Mouse (Mus musculus) frontal cortex, postnatal 10 days (tissue): ENCODE data around the gene Mcrip2.

Source experiments
- DNase-seq, 2 experiments: peaks; one replicate each; pipeline ENCODE4 v3.0.0; 2022; ENCODE audit warnings: low spot score in 2 of 2, mixed read lengths in 1 of 2

Gene Mcrip2

DNA sequence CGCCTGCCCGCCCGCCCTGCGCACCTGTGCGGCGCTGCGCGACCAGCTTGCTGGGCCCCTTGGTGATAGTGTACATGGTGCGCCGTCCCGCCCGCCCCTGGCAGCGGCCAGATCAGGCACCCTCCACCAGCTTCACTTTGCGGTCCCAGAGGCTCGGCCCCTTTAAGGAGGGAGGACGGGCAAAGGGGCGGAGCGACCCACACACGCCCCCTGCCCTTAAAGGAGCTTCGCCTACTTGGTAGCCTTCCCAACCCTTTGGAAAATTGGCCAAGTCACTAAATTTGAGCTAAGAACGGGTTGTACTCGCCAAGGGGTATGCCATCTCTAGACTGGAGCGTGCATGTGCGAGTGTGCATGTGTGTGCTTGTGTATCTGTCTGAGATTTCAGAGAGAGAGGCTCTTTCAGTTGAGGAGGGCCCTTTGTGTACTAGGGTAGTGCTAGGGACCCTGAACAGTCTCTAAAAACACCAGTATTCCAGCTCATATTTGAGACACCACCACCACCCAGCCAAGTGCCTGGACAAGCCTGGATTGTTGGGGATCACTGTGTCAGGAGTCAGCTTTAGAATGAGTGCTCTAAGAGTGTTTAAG is at the start of gene Mcrip2:
TSS of gene Mcrip2 (minus strand) at position 164 of the 591 bp plus-strand sequence.
- peak; percentile 69 to 78 for DNase-seq

DNA sequence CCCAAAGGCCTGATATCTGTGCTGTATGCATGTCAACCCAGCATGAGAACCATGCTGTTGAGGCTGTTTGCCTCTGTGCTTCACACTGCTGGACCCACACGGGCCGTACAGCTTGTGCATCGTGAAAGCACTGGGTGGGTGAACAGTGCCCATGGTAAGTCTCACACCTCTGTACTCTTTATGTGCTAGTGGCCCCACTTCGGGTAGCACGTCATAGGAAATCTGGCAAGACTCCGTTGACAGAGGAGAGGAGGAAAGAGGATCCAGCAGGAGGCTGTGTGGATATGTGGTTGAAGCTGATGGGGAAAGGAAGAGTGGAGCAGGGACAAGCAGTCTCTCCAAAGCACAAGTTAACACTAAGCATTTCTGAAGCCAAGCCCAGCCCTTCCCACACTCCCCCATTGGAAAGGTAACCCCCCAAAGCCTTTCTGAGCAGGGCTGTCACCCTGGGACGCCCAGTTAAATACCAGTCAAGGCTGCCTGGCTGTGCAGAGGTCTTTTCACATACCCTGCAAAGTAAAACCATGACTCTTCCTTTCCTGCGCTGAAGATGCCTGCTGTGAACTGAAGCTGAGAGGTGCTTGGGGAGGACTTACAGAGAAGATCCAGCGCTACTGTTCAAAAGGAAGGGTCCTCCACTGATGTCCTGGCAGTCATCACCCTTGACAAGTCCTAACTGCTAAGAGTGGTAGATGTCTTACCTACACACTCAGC is 49.6 kb upstream of the Mcrip2 start:
- DNase-seq = no peak

DNA sequence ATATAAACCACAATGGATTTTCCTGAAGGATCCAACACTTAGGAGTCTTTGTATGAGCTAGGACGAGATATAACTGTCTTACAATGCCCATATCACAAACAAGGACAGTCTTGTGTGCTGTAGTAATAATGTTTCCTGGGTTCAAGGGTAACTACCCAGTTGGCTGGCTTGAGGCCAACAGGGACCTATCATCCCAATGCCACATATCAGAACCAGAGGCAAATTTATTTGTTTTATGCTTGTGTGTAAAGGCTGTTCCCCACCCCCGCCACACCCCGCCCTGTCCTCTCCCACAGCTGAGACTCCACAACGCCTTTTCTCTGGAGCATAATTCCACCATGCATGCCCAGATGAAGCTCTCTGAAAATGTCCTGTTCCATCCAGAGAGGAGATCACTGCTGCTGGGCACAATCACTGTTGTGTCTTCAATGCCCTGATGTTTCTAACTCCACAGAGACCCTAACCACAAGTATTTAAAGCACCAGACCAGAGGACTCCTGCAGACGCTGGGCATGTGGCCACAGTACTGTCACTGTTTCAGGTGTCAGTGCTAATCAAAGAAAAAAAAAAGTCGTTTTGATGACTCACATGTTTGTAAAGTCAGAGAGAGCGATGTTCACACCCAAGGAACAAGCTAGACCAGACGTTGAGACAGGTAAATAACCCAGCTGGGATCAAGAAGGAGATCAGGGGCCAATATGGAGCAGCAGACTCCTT is 48.5 kb upstream of the Mcrip2 start:
- no peak for DNase-seq

DNA sequence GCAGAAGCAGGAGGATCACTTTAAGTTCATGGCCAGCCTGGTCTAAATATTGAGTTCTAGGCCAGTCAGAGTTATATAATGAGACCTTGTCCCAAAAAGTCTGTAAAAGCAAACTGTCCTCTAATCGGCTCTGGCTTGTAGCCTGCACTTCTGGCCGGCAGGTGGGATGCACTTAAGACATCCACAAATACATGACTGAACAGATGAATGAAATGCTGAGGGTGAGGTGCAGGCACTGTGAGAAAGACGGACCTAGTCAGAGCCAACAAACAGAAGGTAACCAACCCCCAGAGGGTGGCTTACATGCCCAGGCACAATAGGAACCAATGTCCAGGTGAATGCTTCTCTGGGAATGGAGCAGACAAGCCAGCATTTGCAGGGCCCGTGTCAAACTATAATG is 45.7 kb upstream of the Mcrip2 start:
- DNase-seq = no peak

DNA sequence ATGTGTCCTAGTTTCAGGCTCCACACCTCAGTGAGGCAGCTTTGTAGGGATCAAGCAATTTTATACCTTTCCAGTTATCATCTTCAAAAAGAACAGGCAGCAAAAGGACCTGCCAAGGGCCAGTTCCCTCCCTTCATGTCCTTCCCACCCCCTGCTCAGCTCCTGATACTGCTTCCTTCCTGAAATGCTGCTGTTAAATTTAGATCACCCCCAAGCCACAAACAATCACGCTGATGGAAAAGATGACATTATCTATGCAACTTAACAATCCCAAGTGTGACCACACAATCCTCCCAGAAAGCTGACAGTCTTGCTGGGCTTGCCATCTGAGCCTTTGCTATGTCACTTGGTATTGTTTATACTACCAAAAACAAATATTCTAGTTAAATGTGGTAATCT is 45.3 kb upstream of the Mcrip2 start:
- DNase-seq = no peak

DNA sequence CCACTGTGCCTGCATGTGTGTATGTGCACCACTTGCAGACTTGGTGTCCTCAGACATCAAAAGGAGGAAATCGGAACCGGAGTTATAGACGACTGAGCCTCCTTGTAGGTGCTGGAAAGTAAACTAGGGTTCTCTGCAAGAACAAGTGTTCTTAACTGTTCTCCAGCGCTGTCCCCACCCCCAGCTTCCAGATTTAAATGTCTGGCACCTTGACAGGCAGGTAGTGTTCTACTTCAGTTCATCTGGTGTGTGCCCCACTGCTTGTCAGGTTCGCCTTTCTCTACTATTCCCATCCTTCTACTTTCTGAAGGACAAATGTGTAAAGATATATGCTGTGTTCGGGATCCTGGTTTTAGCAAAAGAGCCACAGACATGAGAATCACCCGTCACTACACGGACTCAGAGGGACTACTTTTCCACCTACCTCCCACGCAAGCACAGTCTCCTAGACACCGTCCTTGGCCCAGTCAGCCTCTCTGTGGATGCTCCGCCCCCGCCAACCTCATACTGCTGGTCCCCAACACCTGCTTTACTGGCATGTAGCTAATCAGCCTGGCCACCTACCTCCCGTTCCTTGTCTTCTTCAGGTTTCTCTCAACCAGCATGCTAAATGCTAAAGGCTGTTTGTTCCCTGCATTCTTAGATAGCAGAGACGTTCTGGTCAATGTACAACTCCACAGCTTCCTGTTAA is 44.8 kb upstream of the Mcrip2 start:
- no peak for DNase-seq

DNA sequence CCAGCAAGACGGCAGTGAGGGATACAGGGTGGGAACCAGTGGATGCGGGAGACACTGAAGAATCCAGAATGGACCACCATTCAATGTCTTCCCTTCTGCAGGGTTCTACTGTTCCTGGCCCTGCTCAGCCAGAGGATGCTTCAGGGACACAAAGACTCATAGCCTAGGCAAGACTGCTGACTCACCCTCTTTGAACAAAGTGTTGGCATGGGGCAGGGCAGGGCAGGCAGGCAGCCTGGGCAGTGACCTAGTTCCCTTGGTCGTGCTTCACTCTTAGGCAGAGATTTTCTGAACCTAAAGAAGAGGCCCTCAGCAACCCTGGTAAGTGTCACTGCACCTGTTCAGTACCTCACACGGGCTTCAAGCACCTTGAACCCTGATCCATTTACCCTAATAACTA is 43.3 kb upstream of the Mcrip2 start:
- DNase-seq = no peak

DNA sequence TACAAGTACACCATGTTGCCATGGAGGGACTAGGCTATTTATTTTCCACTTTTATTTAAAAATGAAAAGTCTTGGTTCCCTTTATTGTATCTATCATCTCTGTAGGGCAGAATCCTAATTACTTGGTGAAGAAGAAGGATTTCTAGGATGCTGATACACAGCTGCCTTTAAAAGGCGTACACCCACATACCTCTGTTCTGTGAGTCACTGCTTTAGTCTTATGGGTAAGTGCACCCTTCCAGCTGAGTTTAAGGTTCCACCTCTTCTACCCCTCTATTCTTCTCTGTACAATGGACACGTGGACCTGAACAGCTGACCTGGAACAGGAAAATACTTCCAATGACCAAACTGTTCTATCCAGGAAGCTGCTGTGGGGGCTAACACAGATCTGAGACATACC is 39.1 kb upstream of the Mcrip2 start:
- no peak for DNase-seq

DNA sequence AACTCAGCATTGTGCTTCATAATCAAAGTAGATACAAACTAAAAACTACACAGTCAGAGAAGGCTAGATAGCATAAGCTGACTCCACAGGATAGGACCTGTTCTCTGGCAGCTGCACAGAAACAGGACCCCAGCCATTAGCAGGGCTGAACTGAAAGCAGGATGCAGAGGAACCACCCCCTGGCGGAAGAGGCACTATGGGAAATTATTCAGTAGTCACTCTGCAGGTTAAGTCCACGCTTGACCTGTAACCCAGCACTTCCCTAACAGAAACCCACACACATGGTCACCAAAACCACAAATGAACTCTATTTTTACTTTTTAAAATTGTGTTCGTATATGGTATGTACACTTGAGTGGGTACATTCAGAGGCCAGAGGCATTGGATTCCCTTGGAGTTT is 34.5 kb upstream of the Mcrip2 start:
- no peak for DNase-seq

DNA sequence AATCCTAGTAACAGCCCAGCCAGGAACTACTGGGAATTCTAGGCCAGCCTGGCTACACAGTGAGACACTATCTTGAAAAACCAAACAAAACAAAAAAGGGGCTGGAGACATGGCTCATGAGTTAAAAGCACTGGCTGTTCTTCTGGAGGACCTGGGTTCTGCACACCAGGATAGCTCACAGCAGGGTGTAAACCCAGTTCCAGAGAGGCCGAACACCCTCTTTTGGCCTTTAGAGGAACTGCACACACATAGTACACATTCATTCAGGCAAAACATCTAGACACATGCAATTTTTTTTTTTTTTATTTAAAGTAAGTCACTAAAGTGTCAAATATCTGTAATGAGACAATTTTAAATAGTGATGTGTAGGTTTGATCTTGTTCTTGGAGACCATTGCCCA is 31.6 kb upstream of the Mcrip2 start:
- no peak for DNase-seq

DNA sequence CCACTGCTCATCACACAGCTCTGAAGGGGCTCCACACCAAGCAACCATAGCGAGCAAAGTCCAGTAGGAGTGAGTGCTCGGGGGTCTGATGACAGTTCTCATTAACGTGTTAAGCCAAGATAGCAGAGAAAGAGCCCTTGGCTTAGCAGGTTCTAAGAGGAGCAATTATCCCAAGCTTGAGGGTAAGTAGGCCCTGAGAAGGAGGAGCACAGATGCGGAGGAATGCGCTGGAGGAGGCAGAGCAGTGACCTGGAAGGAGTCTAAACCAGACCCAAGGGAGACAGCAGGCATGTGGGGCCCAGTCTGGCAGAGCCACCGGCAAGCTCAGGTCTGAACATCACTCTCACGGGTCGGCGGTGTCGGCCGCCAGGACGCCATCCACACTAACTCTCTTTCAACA is 27.3 kb upstream of the Mcrip2 start:
- no peak for DNase-seq

DNA sequence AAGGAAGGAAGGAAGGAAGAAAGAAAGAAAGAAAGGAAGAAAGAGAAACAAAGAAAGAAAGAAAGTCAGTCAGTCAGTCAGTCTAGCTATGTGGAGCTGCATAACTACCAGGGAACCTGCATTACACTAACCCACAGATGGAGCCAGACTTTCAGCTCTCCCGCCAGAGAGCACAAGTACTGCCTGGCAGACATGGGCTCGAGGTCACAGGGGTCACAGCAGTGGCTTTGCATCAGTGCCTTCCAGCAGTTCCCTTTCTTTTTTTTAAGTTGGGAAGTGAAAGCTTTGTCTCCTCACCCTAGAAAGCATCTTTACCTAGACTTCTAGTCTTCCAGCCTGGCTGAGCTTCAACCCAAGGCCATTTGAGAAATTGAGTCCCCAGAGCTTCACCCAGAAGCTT is 26.9 kb upstream of the Mcrip2 start:
- no peak for DNase-seq

DNA sequence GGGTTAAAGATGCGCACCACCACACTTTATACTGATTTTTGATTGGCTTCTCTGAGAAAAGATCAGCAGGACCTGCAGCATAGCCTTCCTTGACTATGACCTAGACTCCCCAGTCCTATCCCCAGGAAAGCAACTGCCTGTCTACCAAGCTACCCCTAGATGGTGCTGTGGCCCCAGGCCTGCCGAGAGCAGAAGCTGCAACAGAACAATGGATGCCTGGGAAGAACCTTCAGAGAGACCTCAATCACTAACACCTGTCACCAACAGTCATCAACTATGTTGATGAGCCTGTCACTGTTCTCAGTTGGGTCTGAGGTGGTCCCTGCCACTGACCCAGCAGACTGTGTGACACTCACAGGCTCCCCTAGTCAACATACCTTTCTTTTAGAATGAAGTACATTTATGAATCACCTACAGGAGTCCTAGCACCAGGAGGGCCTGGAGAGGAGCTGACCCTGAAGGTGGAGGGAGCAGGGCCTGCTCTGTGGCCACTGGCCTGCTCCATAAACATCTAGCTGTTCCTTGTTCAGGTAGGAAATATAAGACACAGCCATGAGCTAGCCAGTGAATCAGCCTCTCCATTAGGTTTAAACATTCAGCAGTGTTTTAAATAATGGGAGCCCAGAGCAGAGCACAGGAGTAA is 25.5 kb upstream of the Mcrip2 start:
- peak in 1 of 2 experiments; percentile 54 for DNase-seq

DNA sequence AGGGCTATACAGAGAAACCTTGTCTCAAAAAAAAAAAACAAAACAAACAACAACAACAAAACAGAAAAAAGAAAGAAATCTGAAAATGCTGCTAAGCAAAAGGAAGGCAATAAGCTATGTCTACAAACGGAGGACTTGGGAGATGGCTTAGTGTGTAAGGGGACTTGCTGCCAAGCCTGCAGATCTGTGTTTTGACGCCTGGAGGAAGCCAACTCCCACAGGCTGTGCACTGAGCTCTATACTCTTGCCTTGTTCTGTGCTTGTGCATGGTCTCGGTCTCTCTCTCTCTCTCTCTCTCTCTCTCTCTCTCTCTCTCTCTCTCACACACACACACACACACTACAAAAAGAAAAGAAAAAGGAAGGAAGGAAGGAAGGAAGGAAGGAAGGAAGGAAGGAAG is 20.3 kb upstream of the Mcrip2 start:
- DNase-seq = no peak

DNA sequence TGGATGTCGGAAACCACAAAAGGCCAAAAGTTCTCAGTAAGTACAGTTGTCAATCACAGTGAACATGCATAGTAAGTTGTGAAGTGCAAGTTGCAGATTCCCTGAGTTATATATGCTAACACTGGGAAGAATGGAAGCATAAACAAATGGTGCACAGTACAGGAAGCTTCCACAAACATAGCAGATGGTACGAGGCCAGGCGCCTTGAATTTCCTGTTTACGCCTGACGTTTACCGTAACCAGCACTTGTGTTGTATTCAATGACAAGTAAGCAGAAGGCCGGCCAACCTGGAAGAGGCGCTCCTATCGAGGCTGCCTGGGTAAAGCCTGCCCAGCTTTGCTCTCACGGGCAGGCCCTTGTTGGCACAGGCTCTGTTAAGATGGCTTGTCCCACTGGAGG is 18.9 kb upstream of the Mcrip2 start:
- DNase-seq = no peak

DNA sequence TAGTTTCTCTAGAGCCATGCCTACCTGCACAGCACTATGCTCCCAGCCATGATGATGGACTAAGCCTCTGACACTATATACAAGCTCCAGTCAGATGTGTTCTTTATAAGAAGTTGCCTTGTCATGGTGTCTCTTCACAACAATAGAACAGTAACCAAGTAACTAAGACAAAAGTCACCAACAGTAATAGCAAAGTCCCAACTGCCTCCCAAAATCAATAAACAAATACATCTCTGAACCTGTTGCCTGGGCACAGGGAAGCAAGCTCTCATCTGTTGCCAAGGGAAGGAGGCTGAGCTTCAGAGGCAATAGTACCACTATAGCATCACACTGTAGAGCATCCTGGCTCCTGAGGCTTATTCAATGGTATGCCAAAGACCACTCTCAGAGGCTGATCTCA is 18.2 kb upstream of the Mcrip2 start:
- no peak for DNase-seq

DNA sequence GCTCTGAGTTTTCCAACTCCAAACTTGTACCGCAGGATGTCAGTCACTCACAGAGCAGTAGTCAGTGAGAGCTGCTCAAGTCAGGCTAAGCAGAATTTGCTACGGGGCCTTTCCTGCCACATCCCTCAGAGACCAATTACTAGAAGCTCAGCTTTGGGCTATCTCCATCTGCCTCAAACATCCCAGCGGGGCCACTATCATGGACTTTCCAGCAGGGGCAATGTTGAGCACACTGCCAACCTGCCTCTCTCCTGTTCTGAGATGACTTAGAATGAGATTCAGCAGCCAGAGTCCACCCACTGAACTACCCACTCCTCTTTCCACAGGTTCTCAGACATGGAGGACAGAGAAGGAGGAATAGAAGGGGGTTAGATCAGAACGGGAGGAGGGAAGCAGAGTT is 17.1 kb upstream of the Mcrip2 start:
- DNase-seq = no peak

DNA sequence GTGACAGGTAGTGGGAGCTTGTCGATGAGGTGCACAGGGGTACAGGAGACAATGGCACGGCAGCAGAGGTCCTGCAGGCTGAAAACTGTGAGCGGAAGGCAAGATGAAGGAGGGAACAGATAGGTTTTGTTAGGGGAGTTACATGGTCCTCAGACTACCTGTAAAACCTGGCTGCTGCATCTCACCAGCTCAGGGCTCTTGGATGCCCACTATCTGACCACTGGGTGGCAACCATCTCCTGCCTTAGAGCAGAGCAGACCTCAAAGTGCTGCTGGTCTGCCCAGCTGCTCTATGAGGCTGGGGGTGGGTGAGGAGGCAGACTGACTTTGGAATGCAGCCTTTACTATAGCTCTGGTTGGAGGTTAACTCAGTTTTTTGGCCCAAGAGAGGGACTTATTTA is 15.3 kb upstream of the Mcrip2 start:
- DNase-seq = no peak

DNA sequence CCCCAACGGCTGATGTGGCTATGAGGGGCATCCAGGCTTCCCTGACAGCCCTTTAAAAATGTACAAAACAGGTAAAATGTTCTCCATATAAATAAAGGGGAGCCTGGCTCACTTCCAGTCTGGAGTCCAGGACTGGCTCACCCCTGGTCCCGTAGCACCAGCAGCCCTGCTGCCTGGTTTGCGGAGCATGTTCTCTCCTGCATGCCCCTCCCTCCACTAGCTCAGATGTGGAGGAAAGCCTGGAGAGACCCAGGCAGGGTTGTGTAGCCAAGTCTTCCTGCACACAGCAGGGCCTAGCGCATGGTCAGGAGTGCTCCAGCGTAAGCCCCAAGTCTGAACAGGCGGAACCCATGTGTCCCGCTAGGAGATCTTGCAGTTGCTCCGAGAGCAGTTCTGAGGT is 14.7 kb upstream of the Mcrip2 start:
- DNase-seq = no peak

DNA sequence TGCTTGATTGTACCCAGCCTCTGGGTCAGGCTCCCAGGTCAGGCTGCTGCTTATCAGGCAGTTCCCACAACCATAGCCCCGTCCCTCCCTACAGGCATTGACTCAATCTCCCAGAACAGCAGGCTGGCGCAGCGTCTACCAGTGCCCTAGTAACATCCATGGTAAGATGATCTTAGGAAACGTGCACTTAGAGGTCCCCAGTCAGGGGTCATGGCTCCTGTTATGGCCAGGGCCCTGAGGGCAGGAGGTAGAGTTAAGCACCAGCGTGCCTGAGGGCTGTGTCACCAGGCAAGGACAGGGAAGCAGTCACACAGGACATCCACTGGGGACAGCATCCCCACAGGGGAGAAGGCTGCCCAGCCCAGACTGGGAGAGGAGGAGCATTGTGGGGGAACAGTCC is 13.7 kb upstream of the Mcrip2 start:
- no peak for DNase-seq

DNA sequence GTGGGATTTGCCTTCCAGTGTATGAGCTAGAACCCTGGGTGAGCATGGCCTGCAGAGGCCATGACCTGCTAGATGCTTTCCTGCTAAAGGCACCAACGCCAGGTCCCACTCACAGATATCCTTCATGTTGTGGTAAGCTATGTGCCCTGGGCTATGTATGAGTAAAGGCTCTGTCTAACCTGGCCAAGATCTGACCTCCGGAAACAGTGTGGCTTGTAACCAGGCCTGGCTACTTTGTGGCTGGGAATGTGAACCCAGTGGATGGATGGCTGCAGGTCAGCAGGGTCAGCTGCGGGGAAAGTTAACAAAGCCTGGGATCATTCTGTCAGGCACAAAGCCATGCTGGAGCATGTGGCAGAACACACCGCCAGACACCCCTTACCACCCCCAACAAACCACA is 13.1 kb upstream of the Mcrip2 start:
- DNase-seq = no peak
